Mouse (Mus musculus) ES-Bruce4 (cell line): ENCODE data around the gene Olfr893.

Experiments
- CTCF ChIP-seq: IDR thresholded peaks from one replicate; pipeline ENCODE4 v1.8.1; 2011; ENCODE audit warnings: low read depth, low read length
- EP300 ChIP-seq: IDR thresholded peaks from 2 replicates; pipeline ENCODE4 v1.6.1; 2011; ENCODE audit warnings: low read depth, low read length; ENCODE audit not compliant: insufficient read depth
- POLR2A ChIP-seq: IDR thresholded peaks from one replicate; pipeline ENCODE4 v1.8.1; 2011; ENCODE audit warnings: low read length; ENCODE audit not compliant: insufficient read depth

DNA sequence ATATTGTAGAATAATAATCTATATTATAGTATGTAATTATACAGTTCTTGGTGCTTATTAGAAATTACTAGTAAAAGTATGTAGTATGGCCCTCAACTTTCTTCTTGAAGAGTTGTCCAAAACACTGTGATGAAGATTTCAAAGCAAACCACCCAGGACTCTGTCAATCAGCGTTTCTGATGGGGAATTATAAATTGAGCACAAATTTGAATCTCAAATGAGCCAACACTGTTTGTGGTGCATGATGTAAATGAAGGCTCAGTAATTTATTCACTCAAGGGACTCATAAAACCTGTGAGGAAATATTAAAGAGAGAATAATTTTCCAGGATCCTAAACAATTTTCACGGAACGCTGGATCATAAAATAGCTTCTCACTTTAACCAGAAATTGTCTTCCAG is at the start of gene Olfr893:
- TF ChIP-seq CTCF: no peak
- no peak for TF ChIP-seq EP300
- TF ChIP-seq POLR2A: no peak
